Mouse (Mus musculus) left cerebral cortex, adult 18-20 months (tissue): ENCODE results near the gene Ackr4. TPM values are rescaled to one million over a fixed set of nuclear protein-coding genes. Genes with fewer than 3 reads are reported as not detected.

Experiments
- DNase-seq, 2 experiments: peaks; one replicate each; pipeline ENCODE4 v3.0.0; 2021 to 2022; ENCODE audit warnings: low spot score in 2 of 2, mixed read lengths in 1 of 2
- total RNA-seq, 2 experiments: library from RNA; stranded (reverse); gene quantifications; 2 replicates each; pipeline ENCODE4 v1.2.3; 2021

Ackr4 gene
- total RNA-seq, 2 experiments from 2014 or later: 0.21 TPM; not detected in 1

GRCm38 (mm10) chr9:104107482-104107881 is 19.3 kb downstream of the Ackr4 start:
- no peak for DNase-seq

GRCm38 (mm10) chr9:104106930-104107329 is 19.8 kb downstream of the Ackr4 start:
- no peak for DNase-seq

GRCm38 (mm10) chr9:104104986-104105385 is 21.7 kb downstream of the Ackr4 start:
- DNase-seq: no peak

GRCm38 (mm10) chr9:104102901-104103300 is 23.8 kb downstream of the Ackr4 start:
- DNase-seq: no peak

- no peak for DNase-seq
These were observed 24.4 kb downstream of the Ackr4 start for GRCm38 (mm10) chr9:104102301-104102700.

GRCm38 (mm10) chr9:104101458-104101857 is 25.3 kb downstream of the Ackr4 start:
- peak in 1 of 2 experiments; percentile 21 for DNase-seq

- DNase-seq: no peak
These were observed 25.9 kb downstream of the Ackr4 start for GRCm38 (mm10) chr9:104100822-104101221.

GRCm38 (mm10) chr9:104099060-104099459 is 27.7 kb downstream of the Ackr4 start:
- no peak for DNase-seq

- no peak for DNase-seq
These were observed 28.5 kb downstream of the Ackr4 start for GRCm38 (mm10) chr9:104098256-104098655.

GRCm38 (mm10) chr9:104092945-104093344 is 33.8 kb downstream of the Ackr4 start:
- no peak for DNase-seq

- no peak for DNase-seq
These were observed 38.2 kb downstream of the Ackr4 start for GRCm38 (mm10) chr9:104088555-104088954.

- no peak for DNase-seq
These were observed 40.9 kb downstream of the Ackr4 start for GRCm38 (mm10) chr9:104085730-104086429.

GRCm38 (mm10) chr9:104080038-104080437 is 46.7 kb downstream of the Ackr4 start:
- DNase-seq: no peak

GRCm38 (mm10) chr9:104079379-104079778 is 47.4 kb downstream of the Ackr4 start:
- DNase-seq: peak; percentile 33 to 38

GRCm38 (mm10) chr9:104078780-104079179 is 48.0 kb downstream of the Ackr4 start:
- DNase-seq: no peak

GRCm38 (mm10) chr9:104075808-104076207 is 50.9 kb downstream of the Ackr4 start:
- DNase-seq: no peak

GRCm38 (mm10) chr9:104070863-104071604 is 55.7 kb downstream of the Ackr4 start:
- DNase-seq: no peak

- no peak for DNase-seq
These were observed 56.5 kb downstream of the Ackr4 start for GRCm38 (mm10) chr9:104070241-104070640.

- no peak for DNase-seq
These were observed 62.2 kb downstream of the Ackr4 start for GRCm38 (mm10) chr9:104064571-104064970.

- peak; percentile 75 to 83 for DNase-seq
These were observed 63.3 kb downstream of the Ackr4 start, which contains the start of gene Acad11 for GRCm38 (mm10) chr9:104063244-104063961. Acad11 (plus strand) TSS chr9:104063377.

- DNase-seq: peak; percentile 64 to 75
These were observed 64.1 kb downstream of the Ackr4 start, which contains the start of gene Uba5 for GRCm38 (mm10) chr9:104062430-104063243. Uba5 (minus strand) TSS chr9:104063134.
